Mouse (Mus musculus): ENCODE measurements at regions not wholly inside any gene's neighbourhood (a gene's known extent, or its start where the extent isn't known, plus 50 kb on each side); places are given as distances from the start of the nearest gene placed in this dataset.
A peak's percentile ranks its signal among the peaks of the same experiment; 100 is the strongest.

DNA sequence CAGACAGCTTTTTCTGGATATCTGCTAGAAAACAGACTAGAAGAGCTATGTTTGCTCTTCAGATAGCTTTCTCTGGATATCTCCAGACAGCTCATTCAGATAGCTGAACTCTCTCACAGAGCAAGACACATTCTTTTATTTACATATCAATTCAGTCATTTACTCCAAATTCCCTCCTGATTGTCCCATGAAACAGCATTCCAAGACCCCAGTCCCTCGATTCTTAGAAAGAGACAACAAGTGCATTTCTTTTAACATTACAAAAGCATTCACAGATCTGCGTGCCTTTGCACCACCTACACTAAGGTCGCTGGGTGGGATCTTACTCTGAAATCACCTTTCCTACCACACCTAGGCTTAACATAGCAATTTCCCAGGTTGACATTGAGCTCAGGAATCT, 1039.5 kb upstream of the Ddx18 start:
- no peak for DNase-seq (ENCODE audit: low read depth, low spot score)

DNA sequence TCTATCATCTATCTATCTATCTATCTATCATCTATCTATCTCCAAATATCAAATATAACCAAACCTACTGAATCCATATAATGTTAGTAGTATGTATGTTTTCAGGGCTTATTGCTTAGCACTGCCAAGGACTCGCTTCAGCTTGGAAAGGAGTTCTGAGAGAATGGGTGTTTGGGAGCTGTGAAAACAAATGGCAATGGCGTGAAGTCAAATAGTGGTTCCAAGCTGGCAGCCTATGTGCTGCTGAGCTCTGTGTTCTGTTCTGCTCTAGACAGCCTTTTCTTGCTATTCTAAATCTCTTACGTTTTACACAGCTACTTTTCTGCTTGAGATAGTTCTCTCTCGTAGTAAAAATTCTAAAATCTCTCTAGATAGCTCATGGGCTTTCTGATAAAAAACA, 1008.2 kb upstream of the Ddx18 start:
- no peak for DNase-seq (ENCODE audit: low read depth, low spot score)

DNA sequence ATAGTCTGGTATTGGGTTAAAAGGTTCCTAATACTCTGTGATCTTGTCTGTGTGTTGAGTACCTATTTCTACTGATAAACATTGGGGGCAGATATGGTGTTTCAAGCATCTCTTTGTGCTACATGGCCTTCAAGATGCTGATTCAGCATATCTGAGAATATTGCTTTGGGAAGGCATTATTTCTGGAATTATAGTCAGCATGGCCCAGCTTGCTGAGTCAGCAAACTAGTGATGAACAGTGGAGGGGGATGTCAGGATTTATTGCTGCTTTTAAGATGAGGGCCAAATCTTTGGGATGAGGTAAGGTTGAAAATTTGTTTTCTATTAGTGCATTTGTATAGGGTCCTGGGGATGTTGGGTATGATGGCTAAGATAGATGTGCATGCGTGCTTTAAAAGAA, 983.8 kb upstream of the Ddx18 start:
- DNase-seq (ENCODE audit: low read depth, low spot score), result no peak

DNA sequence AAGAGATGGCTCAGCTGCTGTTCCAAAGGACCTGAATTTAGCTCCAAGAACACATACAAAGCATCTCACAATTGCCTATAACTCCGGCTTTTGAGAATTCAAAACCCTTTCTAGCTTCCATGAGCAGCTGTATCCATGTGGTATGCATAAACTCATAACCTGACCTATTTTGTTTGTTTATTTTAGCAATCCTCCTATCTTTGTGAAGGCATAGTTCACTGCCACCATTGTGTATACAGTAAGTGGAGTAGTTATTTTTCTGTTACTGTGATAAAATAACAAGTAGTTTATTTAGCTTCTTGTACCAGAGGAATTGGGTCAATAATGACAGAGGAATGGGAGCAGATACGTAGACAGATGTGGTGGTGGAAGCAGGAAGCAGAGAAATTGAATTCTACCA, 941.8 kb upstream of the Ddx18 start:
- DNase-seq (ENCODE audit: low read depth, low spot score), result no peak

DNA sequence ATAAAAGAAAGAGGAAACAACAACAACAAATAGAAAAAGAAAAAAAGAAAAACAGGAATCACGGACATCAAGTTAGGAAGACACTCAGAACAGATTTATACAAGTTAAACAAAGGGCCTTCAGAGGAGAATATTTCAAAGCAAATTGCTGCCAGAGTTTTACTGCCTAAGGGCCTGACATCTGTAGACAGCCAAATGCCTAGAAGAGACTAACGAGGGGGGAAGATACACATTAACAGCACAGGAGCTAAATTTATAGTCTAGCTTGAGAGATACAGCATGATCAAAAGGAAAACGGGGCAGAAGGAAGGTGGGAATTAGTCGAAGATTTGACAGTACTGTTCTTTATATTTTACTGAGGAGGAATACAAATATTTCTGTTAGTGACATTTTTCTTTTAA, 933.9 kb upstream of the Ddx18 start:
- DNase-seq (ENCODE audit: low read depth, low spot score), result no peak

DNA sequence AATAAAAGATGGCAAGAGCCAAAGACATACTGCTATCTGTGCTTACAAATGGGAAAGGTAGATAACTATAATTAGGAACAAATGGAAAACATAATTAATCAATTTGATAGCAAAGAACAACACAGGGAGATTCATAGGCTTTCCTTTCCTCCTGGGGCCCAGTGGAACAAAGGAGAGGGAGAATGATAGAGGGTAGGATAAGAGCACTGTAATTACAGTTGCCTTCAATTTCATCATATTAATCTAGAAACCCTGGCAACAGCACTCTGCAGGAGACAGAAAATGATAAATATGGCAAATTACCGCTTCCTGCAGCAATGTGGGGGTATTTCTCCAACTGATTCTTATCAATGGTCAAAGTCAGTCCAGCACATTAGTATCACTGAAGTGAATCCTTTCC, 910.2 kb upstream of the Ddx18 start:
- no peak for DNase-seq (ENCODE audit: low read depth, low spot score)

DNA sequence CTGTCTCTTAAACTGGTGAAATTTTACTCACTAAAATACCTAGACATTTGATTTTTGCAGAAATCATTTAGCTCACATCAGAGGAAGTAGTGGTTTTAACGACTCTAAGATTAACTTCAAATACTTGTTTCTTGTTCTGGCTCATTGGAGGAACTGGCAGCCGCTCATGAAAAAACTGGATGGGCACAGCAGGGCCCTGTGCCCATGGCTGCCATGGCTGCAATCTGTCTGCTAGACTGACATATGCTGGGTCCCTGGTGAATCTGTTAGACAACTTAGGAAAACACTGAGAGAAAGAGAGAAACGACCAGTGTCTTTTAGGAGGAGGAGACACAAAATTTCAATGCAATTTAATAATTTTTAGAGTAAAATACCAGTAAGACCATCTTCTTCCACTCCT, 896.1 kb upstream of the Ddx18 start:
- DNase-seq (ENCODE audit: low read depth, low spot score), result no peak

DNA sequence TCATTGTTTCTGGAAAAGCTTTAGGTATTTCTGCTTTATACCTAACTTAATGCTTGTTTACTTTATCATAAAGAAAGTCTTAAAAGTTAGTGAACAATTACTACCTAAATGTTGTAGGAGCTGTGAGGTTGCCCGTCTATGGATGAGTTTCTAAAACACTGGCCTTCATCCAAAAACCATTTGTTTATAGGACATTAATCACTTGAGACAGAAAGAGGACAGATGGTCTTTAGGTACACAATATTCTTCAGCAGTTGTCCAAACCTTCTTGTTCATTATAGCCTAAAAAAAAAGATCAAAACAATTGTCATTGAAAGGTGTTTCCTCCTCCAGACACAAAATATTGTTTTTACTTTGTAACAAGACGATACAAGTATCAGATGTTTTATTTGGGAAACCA, 891.3 kb upstream of the Ddx18 start:
- no peak for DNase-seq (ENCODE audit: low read depth, low spot score)

DNA sequence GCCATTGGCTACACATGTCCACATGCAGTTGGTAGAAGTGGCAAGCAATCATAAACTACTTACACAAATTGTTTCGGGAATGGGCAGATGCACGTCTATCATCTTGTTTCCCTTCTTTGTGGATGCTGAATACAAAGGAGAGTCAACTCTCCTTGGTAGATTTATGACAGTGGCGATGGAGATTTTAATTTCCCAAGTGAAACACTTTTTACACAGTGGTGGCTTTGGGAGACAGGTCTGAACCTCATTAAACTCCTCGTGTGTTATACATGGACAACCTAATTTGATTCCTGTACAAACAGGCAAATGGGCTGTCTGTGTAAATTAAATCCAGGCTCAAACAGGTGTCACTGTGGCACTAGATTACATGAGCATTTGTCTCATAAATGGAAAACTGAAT, 887.1 kb upstream of the Ddx18 start:
- DNase-seq (ENCODE audit: low read depth, low spot score), result no peak

DNA sequence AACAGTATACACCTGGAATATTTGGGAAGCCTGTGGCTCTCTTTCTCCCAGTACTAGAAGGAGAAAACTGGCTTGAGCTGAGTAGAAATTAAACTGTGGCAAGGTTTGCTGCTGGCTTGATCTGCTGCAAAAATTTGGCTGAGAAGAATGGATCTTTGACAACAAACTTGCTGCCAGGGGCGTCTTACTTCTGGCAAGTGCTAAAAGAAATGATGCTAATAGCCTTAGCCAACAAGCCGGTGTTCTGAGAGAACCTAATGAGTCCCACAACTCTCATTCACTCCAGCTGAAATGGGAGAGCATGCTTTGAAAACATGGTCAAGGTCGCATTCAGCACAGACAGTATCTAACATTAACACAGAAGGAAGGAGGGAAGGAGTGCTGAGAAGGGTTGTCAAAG, 885.8 kb upstream of the Ddx18 start:
- no peak for DNase-seq (ENCODE audit: low read depth, low spot score)

DNA sequence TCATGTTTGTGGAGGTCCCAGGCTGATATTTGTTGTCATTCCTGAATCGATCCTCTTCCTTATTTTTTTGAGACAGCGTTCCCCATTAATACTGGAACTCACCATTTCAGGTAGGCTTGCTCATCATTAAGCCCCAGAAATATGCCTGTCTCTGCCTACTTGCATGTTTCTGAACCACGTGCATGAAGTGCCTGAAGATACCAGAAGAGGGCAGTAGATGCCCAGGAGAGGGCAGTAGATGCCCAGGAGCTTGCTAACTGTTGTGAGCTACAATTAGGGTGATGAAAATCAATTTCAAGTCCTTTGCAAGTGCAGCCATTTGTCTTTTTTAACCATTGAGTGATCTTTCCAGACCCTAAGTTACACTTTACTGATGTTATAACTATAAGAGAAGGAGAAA, 871.6 kb upstream of the Ddx18 start:
- no peak for DNase-seq (ENCODE audit: low read depth, low spot score)

DNA sequence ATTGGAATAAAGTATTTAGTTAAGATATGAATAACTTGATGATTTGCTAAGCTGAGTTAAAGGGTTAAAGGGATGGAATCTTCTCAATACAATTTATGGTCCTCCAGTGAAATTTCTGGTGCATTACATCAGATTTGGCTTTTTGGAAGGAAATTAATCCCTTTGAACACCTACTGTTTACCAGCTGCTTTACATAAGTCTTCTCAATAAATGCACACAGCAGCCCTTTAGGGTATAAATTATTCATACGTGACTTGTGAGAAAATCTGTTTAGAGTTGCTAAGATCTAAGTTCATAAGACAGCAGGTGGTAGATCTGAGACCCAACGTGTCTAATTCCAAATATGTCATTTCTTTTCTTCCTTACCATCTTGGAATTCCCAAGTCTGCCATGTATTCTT, 855.7 kb upstream of the Ddx18 start:
- DNase-seq (ENCODE audit: low read depth, low spot score), result no peak

DNA sequence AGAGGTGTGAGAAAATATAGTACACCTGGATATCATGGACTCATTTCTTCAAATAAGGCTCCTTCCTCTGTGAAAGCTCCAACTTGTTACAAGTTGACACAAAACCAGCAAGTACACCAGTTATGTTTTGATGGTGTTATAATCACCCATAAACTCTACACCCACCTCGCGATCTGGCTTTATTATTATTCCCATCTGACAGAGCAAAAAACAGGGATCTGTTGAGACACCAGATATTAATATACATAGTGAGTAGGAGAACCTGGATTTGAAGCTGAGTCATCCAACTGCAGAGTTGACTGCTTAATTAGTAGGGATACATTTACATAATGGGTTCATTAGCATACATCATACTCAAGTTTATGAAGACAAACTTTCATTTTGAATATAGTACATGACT, 828.6 kb upstream of the Ddx18 start:
- no peak for DNase-seq (ENCODE audit: low read depth, low spot score)

DNA sequence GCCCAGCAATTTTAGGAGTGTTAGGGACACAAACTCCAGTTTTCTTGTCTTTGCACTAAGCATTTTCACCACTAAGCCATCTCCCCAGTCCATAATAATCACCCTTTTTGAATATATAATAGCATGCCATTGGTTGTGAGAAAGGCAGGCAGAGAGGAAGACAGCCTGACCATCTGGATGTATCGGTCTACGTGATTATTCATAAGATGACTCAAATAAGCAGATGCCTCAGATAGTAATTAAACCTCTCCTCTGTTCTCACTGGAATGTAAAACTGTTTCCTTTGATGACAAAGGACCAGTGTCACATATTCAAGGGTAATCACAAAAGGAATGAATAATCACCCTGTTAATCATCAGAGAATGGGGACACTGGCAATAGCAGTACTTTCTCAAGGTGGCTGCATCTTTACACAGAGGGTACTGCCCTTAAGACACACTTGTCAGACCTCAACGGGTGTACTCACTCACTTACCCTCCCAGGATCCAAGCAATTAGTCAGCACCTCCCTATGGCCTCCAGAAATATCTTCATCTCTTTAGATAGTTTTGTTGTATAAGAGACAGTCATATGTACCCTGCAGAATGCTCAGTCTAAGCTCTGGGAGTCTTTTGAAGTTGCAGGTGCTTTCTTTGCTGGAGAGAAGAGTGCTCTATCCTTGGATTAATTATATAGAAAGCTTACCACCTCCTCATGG, 826.0 kb upstream of the Ddx18 start:
- no peak for DNase-seq (ENCODE audit: low read depth, low spot score)

DNA sequence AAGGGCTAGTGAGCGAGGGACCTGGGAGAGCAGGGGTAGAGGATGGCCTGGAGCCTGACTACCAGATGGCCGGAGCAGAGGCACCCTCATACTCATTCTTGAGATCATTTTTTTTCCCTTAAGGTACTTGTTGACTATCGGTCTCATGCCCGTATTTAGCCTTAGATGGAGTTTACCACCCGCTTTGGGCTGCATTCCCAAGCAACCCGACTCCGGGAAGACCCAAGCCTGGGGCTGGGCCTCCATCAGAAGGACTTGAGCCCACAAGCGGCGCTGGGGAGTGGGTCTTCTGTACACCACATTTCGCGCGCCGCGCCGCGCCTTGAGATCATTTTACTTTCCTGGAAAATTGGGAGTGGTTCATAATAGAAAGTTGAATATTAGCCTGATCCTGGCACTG, 789.2 kb upstream of the Ddx18 start:
- peak; percentile 100 for DNase-seq (ENCODE audit: low read depth, low spot score)

DNA sequence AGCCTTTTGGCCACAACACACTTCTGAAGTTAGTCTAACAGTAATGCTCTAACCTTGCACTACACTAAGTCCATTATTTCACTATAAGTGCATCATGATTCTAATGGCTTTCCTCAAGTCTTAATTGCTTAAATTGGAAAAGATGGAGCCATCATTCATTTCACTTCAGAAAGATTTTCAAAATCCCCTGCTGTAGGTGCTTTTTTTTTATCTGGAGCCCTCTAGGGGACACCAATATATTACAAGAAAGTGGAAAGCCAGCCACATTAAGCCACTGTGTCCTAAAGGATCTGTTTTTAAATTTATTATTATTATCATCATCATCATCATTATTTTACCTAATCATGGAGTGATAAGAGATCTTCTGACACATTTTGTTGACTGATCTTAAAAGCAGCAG, 783.7 kb upstream of the Ddx18 start:
- DNase-seq (ENCODE audit: low read depth, low spot score), result no peak

DNA sequence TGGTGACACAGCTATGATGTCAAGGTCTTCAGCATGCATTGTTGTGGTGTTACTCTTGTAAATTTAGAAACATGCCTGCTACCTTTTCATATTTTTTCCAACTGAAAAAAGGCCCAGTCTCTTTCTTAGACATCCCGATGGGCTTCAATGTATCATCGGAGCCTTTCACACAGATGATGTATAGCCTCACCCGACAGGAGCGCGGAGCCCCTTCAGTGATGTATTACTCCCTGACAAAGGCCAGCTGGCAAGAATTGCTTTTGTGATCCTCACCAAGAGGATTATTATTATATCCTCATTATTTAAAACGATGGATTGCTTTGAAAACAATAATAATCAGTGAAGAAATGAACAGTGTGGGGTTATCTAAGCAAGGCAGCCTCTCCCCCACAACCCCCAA, 765.5 kb upstream of the Ddx18 start:
- no peak for DNase-seq (ENCODE audit: low read depth, low spot score)

DNA sequence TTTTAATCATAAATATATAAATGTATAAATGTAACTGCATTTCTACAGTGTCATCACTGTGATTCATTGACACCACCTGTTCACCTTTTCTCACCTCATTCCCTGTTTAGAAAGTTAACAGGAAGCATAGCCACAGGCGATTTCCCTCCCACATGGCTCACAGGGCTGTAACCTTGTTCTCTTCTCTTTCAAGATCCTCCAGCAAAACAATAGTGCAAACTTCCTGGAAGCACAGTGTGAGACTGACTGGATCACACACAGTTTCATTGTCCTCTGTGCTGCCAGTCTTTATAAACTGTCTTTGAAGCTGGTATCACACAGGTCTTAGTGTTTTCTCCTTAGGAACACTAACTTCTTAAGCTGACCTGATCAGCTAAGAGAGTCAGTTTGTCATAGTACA, 760.5 kb upstream of the Ddx18 start:
- DNase-seq (ENCODE audit: low read depth, low spot score), result no peak

Measured in skeletal muscle tissue, adult 2 months (tissue).